Comparison of ENCODE assay signal across 21 mouse cellular contexts in genomic region chr4:133844209-133844841, GRCm38 (mm10). TPM values are rescaled to one million over a fixed set of nuclear protein-coding genes. Genes with fewer than 3 reads are reported as not detected.
DNase-seq lines count a peak whose midpoint lies in the region; ATAC-seq lines count a peak whose summit lies in the region.
"Had no signal": no experiment of that assay in that cellular context is flagged by ENCODE, and none has a peak within 500 bp of the region (broad histone marks: within the 10 kb centered on the region; RNA-seq: fewer than 3 reads in every experiment).

No protein-coding gene starts in this region.

- H3K9me3 ChIP-seq in hindbrain, embryonic 10.5 days: no peaks in the 10 kb centered on the region
- H3K9me3 ChIP-seq: embryonic facial prominence, embryonic 12.5 days; midbrain, embryonic 10.5 days; stomach, embryonic 15.5 days had no signal

- 0 out of 2 replicates have a peak, but pooled peaks cover 5% of the 10 kb centered on the region for H3K4me1 ChIP-seq in hindbrain, embryonic 10.5 days (replicated peaks)
- H3K4me1 ChIP-seq: embryonic facial prominence, embryonic 12.5 days; stomach, embryonic 15.5 days had no signal

- WGBS in hindbrain, embryonic 10.5 days: 76% methylated on average over 14 of the region's 14 CpGs

- no peak overlapping the region for H3K27ac ChIP-seq in hindbrain, embryonic 10.5 days
- H3K27ac ChIP-seq: embryonic facial prominence, embryonic 12.5 days; midbrain, embryonic 10.5 days; stomach, embryonic 15.5 days had no signal

- no peaks in the 10 kb centered on the region for H3K27me3 ChIP-seq in hindbrain, embryonic 10.5 days (ENCODE audit: insufficient read depth, poor library complexity, severe bottlenecking)
- H3K27me3 ChIP-seq: embryonic facial prominence, embryonic 12.5 days; stomach, embryonic 15.5 days had no signal

- ATAC-seq in CD4-positive, CD25-positive, alpha-beta regulatory T cell, adult 4 months: no peak
- ATAC-seq in monocyte, adult 5-6 weeks (replicated peaks; ENCODE audit: insufficient number of reproducible peaks, low FRiP score, low TSS enrichment, poor library complexity, severe bottlenecking): 0 out of 2 replicates have a peak, but pooled peaks have one; percentile 33
- ATAC-seq: forebrain, embryonic 14.5 days; inflammation-experienced regulatory T-cells, adult 6 months had no signal

- no peak overlapping the region for H3K4me3 ChIP-seq in hindbrain, embryonic 10.5 days
- H3K4me3 ChIP-seq: embryonic facial prominence, embryonic 12.5 days; erythroblast, embryonic 14.5 days; midbrain, embryonic 10.5 days; stomach, embryonic 15.5 days had no signal

- H3K36me3 ChIP-seq in hindbrain, embryonic 10.5 days: peaks cover 23% of the 10 kb centered on the region
- H3K36me3 ChIP-seq: stomach, embryonic 15.5 days had no signal

- DNase-seq in CD4-positive, CD25-positive, alpha-beta regulatory T cell, adult 2 months (ENCODE audit: low read depth, low spot score): peak; percentile 52
- peak; percentile 35 for DNase-seq in thymus, postnatal 0 days (ENCODE audit: low spot score)
- DNase-seq in thymus, adult 18-20 months: no peak
- DNase-seq in adrenal gland, adult (ENCODE audit: inconsistent age in 2 of 2, low spot score in 1 of 2): no peak
- DNase-seq in hindbrain, embryonic 10.5 days (ENCODE audit: low spot score): no peak
- no peak for DNase-seq in embryo, embryonic 11 days
- DNase-seq: adrenal gland, adult 8-10 months; cerebellum, adult 11-12 months; gastrocnemius, postnatal 25 days; kidney, adult 8-10 months; left cerebral cortex, postnatal 4 days; lung, adult 2 months; right cerebral cortex, postnatal 25 days had no signal

RNA-seq across cellular contexts. Expression of gene Rps6ka1, which starts 43.3 kb away (rescaled TPM):
- polyA plus RNA-seq in CD4-positive, CD25-positive, alpha-beta regulatory T cell, adult 4 months (2017; shearing (Covaris generic)): 100 to 1,000 TPM; 118 to 183 TPM
- 37.3 and 38.8 TPM in 2 replicates for polyA plus RNA-seq in thymus, postnatal 0 days (2015; fragmentation: Nextera tagmentation; extraction: Ambion mirVana)
- total RNA-seq in monocyte, adult 5-6 weeks (2017): 122 to 151 TPM (median 138 TPM) in 3 replicates
- 35.6 and 38.9 TPM in 2 replicates for polyA plus RNA-seq in hindbrain, embryonic 10.5 days (2016; fragmentation: Nextera tagmentation; extraction: Ambion mirVana)

Comparison
In these comparisons a context has a peak if more than half of its experiments do, and no peak if none do; other contexts are left out.
1. DNase-seq: peak in CD4-positive, CD25-positive, alpha-beta regulatory T cell, adult 2 months (single experiment) and thymus, postnatal 0 days (single experiment); none in thymus, adult 18-20 months (0 of 2), adrenal gland, adult (0 of 2), hindbrain, embryonic 10.5 days (single experiment) and embryo, embryonic 11 days (single experiment).